Mouse (Mus musculus) regulatory T cell (primary cell): ENCODE results near the gene Ifna2.

Experiments
- in situ Hi-C: fragments of 300-600 bp; cut with MboI, MseI; formaldehyde crosslinking; loops from one replicate; pipeline ENCODE4 v1.15.1; 2025; ENCODE audit warnings: high pct_unique_total_duplicates

Ifna2 gene

DNA sequence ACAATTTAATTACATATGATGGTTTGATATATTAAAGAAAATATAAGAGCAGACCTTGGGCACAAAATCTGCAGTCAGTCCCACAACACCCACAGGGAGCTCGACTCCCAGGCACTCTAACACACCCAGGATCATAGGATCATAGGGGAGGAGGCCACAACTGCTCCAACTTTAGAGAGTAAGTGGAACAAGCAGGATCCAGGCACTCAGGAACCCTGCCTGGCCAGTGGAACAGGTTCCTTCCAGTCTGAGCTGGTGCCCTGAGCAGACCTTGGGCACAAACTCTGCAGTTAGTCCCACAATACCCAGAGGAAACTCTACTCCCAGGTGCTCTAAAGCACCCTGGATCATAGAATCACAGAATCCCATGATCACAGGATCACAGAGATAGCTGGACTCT is 28.3 kb downstream of the Ifna2 start:
- in situ Hi-C loops, result no loop called here

DNA sequence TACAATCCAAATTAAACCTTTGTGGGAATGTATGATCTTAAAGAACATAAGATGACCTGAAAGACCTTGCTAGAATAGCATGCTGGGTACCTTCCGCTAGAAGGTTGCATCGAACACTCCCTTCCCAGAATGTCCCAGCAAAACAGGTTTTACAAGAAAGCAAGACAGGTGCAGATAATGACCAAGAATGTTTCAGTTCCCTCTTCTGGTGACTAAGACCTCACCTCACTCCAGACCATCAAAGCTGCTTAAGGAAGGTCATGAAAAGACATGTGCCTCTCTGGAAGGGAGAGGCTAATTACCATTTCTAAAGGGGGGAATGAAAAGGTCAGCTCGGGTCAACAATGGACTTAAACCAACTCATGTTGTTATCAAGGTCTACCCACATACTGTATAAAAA is 30.1 kb downstream of the Ifna2 start:
- in situ Hi-C loops, result no loop called here

DNA sequence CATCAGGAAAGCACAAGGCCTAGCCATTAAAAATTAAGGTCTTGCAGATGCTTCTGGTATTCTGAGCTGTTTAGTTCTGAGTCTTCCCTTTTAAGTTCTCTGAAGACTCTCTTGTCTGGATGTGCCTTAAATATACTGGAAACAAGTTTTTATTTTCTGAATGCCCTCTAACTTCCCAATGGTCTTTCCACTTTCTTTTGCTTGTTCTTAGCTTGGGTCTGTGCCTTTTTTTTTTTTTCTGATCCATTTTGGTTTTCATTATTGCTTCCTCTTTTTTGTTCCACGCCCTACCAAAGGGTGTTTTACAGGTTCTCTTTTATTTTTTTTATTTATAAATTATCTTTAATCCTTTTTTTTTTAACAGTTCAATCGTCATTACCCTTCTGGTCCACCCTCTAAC is 39.4 kb downstream of the Ifna2 start, which contains the start of gene Ifna13:
Gene Ifna13, minus strand, starts transcription at position 101 of the 400 bp plus-strand sequence.
- in situ Hi-C loops, result no loop called here

DNA sequence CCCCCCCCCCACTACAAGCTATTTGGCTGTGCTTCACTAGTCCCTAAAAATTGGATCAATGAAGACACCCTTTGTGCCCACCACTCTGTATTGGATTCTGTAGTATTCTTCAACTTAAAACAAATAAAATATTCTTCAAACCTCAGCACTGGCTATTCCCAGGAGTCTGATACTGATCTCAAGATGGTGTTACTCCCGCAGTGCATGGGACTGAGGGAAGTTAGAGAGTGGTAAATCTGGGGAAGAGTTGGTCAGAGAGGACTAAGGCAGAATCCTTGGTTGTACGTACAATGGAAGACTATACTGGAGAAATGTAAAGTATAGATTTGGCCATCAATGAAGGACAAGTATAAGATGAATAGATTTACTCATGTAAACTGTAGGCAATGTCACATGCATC is 41.2 kb downstream of the Ifna2 start:
- in situ Hi-C loops, result no loop called here

DNA sequence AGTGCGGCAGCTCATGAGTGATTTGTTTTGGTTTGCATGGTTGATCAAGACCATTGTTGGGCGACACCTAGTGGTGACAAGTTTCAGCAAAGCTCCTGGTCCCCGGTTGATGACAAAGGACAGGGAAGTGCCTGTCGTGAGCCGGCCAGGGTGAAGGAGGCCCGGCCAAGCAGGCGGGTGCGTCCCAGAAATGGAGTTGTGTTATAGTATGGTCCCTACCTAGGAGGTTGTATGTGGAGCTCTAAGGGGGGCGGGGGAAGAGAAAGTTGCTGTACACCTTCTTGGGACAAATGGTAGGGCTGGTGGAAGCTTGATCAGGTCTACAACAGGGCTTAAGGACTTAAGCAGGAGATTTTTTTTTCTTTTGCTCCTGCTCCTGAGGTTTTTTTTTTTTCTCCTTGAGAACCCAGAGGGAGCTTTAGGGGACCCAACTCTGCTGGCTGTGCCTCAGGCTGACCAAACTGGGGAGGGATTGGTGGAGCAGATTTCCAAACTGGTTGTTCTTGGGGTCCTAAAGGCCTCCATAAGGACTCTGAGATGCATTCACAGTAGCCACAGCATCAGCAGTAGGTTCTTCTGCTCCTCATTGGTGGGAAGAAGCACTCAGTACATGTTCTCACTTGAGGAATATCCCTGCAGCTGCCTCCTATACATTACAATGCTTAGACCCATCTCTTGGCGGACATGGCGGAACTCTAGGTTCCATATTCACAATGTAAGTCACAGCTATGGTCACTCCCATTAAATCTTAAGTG is 42.5 kb downstream of the Ifna2 start:
- in situ Hi-C loops, result no loop called here

DNA sequence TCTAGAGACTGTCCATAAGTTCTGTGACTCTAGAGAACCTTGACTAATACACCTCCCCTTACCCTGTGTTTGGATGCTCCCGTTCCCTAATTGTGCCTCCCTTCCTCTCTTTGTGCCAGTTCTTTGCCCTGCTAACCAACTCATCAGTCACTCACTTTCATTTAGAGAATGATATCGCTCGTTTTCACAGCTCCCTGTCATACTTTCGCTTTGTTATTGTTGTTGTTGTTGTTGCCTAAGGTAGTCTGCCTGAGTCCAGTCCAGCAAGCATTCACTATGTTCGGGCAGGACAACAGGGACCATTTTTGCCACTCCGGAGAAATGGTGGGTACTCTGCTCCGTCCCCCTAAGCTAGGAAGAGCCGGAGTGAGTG is 43.0 kb downstream of the Ifna2 start:
- in situ Hi-C loops, result no loop called here

DNA sequence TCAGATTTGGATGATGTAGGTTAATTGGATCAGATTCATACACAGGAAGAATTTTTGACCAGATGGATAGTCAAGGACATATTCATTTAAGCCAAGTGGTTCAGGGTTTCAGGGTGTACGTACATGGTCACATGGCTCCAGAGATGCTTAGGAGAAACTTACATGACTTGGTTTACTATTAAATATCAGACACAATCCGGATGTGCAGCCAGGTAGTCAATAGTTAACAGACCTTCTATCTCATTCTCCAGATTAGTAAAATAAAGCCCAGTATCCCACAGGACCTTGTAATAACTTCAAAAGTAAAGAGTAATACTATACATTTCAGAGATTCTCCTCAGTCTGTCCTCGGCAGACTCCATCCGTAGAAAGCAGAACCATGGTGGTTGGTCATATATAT is 49.4 kb downstream of the Ifna2 start, which contains the start of gene C87499:
Gene C87499, minus strand, starts transcription at position 101 of the 400 bp plus-strand sequence.
- in situ Hi-C loops, result loop anchor here (5.0 kb wide), 1 partner anchor 77 kb away; the partner anchor contains the start of gene Ifna15
